Mouse (Mus musculus) embryonic facial prominence, embryonic 10.5 days (tissue): ENCODE measurements around the gene Ly6g6f. TPM values are rescaled to one million over a fixed set of nuclear protein-coding genes. Genes with fewer than 3 reads are reported as not detected.
A peak's percentile ranks its signal among the peaks of the same experiment; 100 is the strongest.
"Not testable (repeated sequence)": the region's sequence is repeated elsewhere in the genome, so short reads cannot be mapped to it uniquely, and the experiment has no call there.

Source experiments
- DNase-seq: peaks from one replicate; pipeline ENCODE4 v3.0.0-alpha.2; 2017; ENCODE audit warnings: low spot score
- H3K27ac ChIP-seq: fragments of 300-500 bp; sonication (generic); replicated peaks from 2 replicates; pipeline ENCODE4 v1.5.1; 2016; ENCODE audit warnings: mild to moderate bottlenecking
- H3K27me3 ChIP-seq: fragments of 300-500 bp; sonication (generic); replicated peaks from 2 replicates; pipeline ENCODE4 v1.6.1; 2016; ENCODE audit warnings: low read depth, mild to moderate bottlenecking; ENCODE audit not compliant: poor library complexity, severe bottlenecking
- H3K36me3 ChIP-seq: fragments of 300-500 bp; sonication (generic); replicated peaks from 2 replicates; pipeline ENCODE4 v1.6.1; 2016; ENCODE audit warnings: mild to moderate bottlenecking, moderate library complexity
- H3K4me1 ChIP-seq: fragments of 300-500 bp; sonication (generic); 2 replicates; pipeline ENCODE4 v1.6.1; 2016
- H3K4me3 ChIP-seq: fragments of 300-500 bp; sonication (generic); 2 replicates; pipeline ENCODE4 v1.5.1; 2016; ENCODE audit warnings: mild to moderate bottlenecking, moderate library complexity
- H3K9me3 ChIP-seq: fragments of 300-500 bp; sonication (generic); 2 replicates; pipeline ENCODE4 v1.6.1; 2016; ENCODE audit warnings: mild to moderate bottlenecking
- WGBS: fragments of 180-500 bp; shearing (Covaris S2); methylation state at CpG from one replicate; pipeline ENCODE4 v1.1.7; 2016; 5-methylcytosine and 5-hydroxymethylcytosine counted together
- polyA plus RNA-seq: library from polyadenylated mRNA; unstranded; fragments of >200 nt; fragmentation: Nextera tagmentation; extraction: Ambion mirVana; gene quantifications from 2 replicates; pipeline ENCODE4 v1.2.1, GENCODE M21; 2016

Gene Ly6g6f
- polyA plus RNA-seq, 1 experiment from 2014 or later, result 0.51 TPM

DNA sequence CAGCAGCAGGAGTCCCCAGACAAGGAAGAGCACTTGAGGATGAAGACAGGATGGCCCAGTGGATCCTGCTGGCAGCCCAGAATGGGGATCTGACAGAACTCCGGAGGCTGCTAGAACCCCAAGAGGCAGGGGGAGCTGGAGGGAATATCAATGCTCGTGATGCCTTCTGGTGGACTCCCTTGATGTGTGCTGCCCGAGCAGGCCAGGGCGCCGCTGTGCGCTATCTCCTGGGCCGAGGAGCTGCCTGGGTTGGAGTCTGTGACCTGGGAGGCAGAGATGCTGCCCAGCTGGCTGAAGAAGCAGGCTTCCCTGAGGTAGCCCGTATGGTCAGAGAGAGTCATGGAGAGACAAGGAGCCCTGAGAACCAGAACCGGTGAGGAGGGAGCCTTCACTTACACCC, 37.9 kb upstream of the Ly6g6f start:
- 94% methylated on average over 9 of the region's 9 CpGs for WGBS
- DNase-seq, H3K4me3 ChIP-seq, H3K27me3 ChIP-seq, H3K27ac ChIP-seq, H3K9me3 ChIP-seq: not testable (repeated sequence)
- Histone ChIP-seq H3K4me1 (peaks cover 49% of the 10 kb centered on the region), H3K36me3 (peaks cover 45% of the 10 kb centered on the region)

DNA sequence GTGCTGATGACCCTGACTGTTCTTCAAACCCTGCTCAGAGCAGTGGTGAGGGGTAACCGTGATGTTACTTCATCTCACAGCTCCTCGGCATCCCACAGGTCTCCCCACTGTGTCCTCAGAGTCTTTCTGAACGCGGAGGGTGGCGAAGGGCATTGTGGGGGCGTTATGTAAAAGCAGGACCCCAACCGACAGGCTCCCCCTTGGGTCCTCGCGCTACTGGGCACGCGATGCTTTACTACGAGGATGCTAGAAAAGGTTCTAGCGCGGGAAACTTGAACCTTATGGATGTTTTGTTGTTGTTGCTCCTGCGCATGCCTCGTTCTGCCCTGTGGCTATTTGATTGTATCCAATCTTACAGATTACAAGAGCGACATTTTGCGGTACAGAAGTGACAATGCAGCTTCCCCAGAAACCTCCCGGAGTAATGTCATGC, 36.5 kb upstream of the Ly6g6f start, which contains the start of gene Csnk2b:
Csnk2b (minus strand) TSS at position 183 of the 433 bp plus-strand sequence.
- Histone ChIP-seq H3K27me3 (no peaks in the 10 kb centered on the region), H3K36me3 (peaks cover 50% of the 10 kb centered on the region), H3K4me3 (peak within 1 kb of the TSS; percentile 98), H3K4me1 (peaks cover 39% of the 10 kb centered on the region), H3K27ac (peak within 1 kb of the TSS; percentile 90), H3K9me3 (no peaks in the 10 kb centered on the region)
- WGBS, result under 1% methylated on average over 19 of the region's 19 CpGs
- peak; percentile 66 for DNase-seq

DNA sequence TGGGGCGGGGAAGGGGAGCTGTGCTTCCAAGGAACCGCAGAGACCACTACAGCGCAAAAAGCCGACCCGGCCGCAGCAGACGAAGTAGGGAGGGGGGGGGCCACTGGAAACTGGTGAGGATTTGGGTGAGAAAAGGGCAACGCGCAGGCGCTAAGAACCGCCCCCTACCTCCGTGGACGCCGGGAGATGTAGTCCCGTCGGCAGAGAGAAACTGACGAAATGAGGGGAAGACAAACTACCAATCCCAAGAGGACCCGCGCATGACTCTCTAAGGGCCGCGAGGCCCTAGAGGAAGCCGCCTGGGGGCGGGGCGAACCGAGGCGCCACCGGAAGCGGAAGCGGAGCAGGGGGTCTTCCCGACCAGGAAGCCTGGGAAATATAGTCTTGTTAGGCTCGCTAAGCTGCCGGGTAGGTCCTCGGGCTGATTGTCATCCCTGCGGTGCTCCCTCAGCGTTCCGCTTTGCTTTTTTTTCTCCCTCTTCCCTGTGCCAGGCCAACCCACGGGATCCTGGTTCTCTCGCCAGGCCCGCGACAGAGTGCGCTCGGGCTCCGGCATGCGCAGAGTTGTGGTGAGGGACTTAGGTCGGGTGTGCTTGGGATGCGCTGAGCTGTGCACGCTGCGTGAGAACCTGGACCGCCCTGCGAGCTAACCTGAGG, 35.9 kb upstream of the Ly6g6f start, which contains the start of gene Gpank1:
Gpank1 (plus strand) TSS at position 313 of the 657 bp plus-strand sequence.
- Histone ChIP-seq H3K36me3 (peaks cover 54% of the 10 kb centered on the region), H3K4me3 (peak within 1 kb of the TSS; percentile 98), H3K9me3 (no peaks in the 10 kb centered on the region), H3K27ac (peak within 1 kb of the TSS; percentile 90), H3K27me3 (no peaks in the 10 kb centered on the region), H3K4me1 (peaks cover 33% of the 10 kb centered on the region)
- under 1% methylated on average over 50 of the region's 50 CpGs for WGBS
- DNase-seq, result peak; percentile 99

DNA sequence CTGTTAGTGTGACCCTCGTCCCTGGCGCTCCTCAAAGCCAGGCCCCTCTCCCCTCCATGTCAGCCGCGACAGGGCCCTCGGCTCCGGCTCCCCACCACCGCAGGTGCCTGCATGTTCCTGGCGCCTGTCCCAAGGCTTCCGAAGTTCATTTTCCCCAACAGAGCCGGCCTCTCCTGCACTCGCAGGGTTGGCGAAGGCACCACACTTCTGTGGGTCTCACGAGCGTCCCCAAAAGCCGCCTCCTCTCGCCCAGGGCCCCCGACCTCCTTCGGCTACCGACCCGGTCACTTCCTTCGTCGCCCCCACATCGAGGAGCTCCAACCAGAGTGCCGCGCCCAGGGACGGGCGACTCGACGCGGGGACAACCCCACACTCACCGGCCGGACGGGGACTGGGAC, 35.3 kb upstream of the Ly6g6f start:
- H3K4me1 ChIP-seq, result peaks cover 28% of the 10 kb centered on the region
- no peaks in the 10 kb centered on the region for H3K27me3 ChIP-seq
- WGBS, result under 1% methylated on average over 33 of the region's 33 CpGs
- peak overlapping the region; percentile 90 for H3K27ac ChIP-seq
- H3K9me3 ChIP-seq, result no peaks in the 10 kb centered on the region
- no peak for DNase-seq
- peaks cover 60% of the 10 kb centered on the region for H3K36me3 ChIP-seq
- peak overlapping the region; percentile 98 for H3K4me3 ChIP-seq

DNA sequence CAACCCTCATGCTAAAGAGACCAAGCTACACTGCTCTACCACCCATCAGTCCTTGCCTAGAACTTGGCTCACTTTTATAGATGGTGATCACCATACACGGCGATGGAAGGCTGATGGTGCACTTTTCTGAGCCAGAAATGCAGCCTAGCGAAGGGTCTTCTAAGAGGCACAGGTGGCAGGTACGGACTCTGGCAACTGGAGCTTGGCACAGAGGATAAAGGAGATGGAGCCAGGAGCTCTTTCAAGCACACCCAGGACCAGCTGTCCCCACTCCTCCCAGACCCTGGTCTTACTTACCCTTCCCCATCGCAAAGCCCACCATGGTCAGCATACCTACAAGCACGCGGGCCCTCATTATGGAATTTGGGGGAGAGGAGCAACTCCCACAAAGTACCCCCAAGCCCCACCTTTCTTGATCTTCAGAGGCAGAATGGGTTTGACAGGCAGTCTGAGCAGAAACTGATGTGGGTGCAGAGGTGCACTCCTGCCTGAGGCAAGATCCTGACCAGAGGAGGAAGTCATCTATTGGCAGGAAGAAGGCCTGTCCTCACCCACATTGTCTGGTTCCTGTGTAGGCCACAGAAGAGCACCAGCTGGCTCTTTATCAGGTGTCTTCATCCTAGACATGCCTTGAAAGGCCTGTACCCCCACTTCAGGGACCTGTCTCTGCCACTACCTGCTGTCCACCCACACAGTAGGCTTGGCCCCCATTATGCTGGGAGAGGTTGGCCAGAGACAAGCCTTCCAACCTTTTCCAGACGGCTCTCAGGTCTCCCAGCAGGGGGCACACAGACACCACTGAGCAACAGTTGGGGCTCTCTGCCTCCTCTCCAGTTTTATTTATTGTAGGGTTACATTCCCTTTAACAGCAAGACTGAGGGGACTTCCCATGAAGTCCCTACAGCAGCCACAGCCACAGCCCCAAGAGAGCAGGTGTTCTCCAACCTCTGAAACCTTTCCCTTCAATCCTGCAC, 29.9 kb upstream of the Ly6g6f start, which contains the start of gene Ly6g5b:
Ly6g5b (minus strand) TSS at position 383 of the 974 bp plus-strand sequence.
- peak; percentile 23 for DNase-seq
- no peaks in the 10 kb centered on the region for H3K9me3 ChIP-seq
- peak within 1 kb of the TSS; percentile 11; the same call in 1 of the 2 replicates for H3K4me3 ChIP-seq
- H3K4me1 ChIP-seq, result peaks cover 6% of the 10 kb centered on the region
- 86% methylated on average over 8 of the region's 8 CpGs for WGBS
- no peaks in the 10 kb centered on the region for H3K27me3 ChIP-seq
- H3K27ac ChIP-seq, result no peak within 1 kb of the TSS
- H3K36me3 ChIP-seq, result peaks cover 59% of the 10 kb centered on the region

DNA sequence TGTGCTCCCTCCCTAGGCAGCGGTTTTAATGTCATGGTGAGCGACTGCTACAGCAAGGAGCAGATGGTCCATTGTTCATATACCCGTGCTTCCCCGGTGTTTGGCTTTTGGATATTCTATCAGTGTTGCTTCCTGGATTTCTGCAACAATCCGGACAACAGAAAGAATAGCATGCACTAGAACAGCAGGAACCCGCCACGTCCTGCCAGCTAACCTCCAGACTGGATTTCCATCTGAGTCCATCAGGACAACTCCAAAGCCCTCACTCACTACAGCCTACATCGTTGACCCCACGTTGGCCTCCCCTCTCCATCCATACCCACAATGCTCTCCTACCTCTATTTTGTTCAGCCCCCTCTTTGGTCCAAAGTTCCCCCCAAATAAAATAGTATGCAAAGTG, 26.4 kb upstream of the Ly6g6f start:
- peak overlapping the region; percentile 11; the same call in 1 of the 2 replicates for H3K4me3 ChIP-seq
- no peaks in the 10 kb centered on the region for H3K9me3 ChIP-seq
- H3K36me3 ChIP-seq, result peaks cover 29% of the 10 kb centered on the region
- no peaks in the 10 kb centered on the region for H3K4me1 ChIP-seq
- no peak for DNase-seq
- no peak overlapping the region for H3K27ac ChIP-seq
- no peaks in the 10 kb centered on the region for H3K27me3 ChIP-seq
- WGBS, result 81% methylated on average over 9 of the region's 9 CpGs

DNA sequence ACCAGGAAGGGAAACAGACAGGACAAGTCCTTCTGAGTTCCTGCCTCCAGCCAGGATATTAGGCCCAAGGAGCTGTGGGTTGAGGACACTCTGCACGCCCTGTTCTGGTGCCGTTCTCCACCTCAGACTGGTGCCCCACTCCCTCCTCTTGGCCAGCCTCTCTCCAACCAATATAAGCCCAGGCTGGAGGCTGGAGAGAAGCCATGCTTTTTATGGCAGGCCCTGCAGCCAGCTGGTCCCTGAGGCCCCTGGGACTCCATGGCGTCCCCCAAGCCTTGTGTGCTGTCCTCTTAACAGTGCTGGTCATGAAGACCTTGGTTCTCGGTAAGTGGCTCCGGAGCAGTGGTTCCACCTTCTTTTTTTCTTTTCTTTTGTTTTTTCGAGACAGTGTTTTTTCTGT, 22.7 kb upstream of the Ly6g6f start, which contains the start of gene Ly6g5c:
Ly6g5c (plus strand) TSS at position 183 of the 400 bp plus-strand sequence.
- H3K36me3 ChIP-seq, result peaks cover 12% of the 10 kb centered on the region
- H3K27ac ChIP-seq, result no peak within 1 kb of the TSS
- H3K9me3 ChIP-seq, result no peaks in the 10 kb centered on the region
- no peak within 1 kb of the TSS for H3K4me3 ChIP-seq
- no peak for DNase-seq
- no peaks in the 10 kb centered on the region for H3K27me3 ChIP-seq
- WGBS, result 85% methylated on average over 6 of the region's 6 CpGs
- H3K4me1 ChIP-seq, result peaks cover 13% of the 10 kb centered on the region

DNA sequence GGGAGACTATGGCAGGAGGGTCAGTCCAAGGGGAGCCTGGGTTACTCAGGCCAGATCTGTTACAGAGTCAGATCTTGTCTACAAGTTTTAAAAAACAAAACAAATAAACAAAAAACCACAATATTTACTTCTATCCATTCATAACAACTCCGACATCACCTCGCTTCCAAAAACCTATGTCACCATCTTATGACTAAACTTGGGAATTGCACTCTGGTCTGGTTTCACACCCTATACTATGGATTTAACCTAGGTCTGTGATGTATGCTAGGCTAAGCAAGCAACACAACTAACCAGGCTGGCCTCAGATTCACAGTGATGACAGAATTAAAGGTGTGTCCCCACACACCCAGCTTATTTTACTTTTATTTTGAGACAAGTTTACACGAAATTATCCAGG, 21.1 kb upstream of the Ly6g6f start:
- peak overlapping the region; percentile 74 for H3K27ac ChIP-seq

DNA sequence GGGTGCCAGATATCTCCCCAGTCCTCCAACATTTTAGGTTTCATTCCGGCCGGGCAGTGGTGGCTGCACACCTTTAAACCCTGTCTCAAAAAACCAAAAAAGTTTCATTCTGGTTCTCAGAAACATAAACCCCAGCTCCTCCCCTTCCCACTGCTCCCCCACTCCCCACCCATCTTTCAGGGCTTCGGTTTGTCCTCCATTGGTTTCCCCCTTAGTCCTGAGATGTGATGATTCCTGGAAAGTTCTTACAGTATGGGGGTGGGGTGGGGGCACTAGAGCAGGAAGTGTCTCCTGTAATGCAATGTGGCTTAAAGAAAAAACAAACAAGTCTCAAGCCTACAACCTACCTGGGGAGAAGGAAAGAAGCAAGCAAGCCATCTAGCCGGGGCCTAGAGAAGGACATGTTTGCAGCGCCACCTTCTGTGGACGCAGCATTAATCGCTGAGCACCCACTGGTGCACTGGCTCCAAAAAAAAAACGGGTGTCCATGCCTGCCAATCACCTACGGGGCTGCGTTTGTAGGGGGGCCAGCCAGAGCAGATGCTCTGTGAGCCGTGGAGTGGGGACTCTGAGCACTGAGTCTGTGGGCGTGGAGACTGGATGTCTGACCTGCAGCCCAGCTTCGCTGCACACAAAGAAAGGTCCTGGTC, 20.5 kb upstream of the Ly6g6f start:
- no peaks in the 10 kb centered on the region for H3K9me3 ChIP-seq
- H3K27me3 ChIP-seq, result no peaks in the 10 kb centered on the region
- 26% methylated on average over 13 of the region's 13 CpGs for WGBS
- H3K27ac ChIP-seq, result peak overlapping the region; percentile 74
- H3K4me1 ChIP-seq, result peaks cover 13% of the 10 kb centered on the region
- peaks cover 35% of the 10 kb centered on the region for H3K36me3 ChIP-seq
- peak overlapping the region; percentile 43 for H3K4me3 ChIP-seq
- DNase-seq, result peak; percentile 49

More for the DNA sequence above, 21.1 kb upstream of the Ly6g6f start:
- no peaks in the 10 kb centered on the region for H3K9me3 ChIP-seq
- no peak for DNase-seq
- H3K4me1 ChIP-seq, result peaks cover 13% of the 10 kb centered on the region
- H3K27me3 ChIP-seq, result no peaks in the 10 kb centered on the region
- 70% methylated on average over 3 of the region's 3 CpGs for WGBS
- H3K4me3 ChIP-seq, result no peak overlapping the region; the same call in 1 of the 2 replicates
- peaks cover 28% of the 10 kb centered on the region for H3K36me3 ChIP-seq

DNA sequence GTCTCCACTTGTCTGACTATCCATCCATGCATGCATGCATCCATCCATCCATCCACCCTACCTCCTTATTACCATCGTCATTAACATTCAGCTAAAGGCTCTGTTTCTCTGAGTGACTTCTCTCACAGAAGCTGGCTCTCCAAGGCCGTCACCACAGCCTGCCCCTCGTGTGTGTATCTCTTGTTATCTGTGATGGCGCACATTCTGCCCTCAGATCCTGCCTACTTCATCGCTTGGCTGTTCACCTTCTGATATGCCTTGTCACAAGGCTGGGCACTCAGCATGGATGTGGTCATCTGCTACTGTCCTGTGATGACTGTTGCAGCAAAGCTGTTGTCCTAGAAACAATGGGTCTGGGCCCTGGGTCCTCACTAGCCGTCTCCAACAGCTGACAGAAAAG, 19.3 kb upstream of the Ly6g6f start:
- Histone ChIP-seq H3K36me3 (peaks cover 46% of the 10 kb centered on the region), H3K4me1 (peaks cover 13% of the 10 kb centered on the region), H3K9me3 (no peaks in the 10 kb centered on the region), H3K27ac (no peak overlapping the region), H3K27me3 (no peaks in the 10 kb centered on the region), H3K4me3 (no peak overlapping the region)
- DNase-seq, result no peak
- WGBS, result 87% methylated on average over 6 of the region's 6 CpGs

DNA sequence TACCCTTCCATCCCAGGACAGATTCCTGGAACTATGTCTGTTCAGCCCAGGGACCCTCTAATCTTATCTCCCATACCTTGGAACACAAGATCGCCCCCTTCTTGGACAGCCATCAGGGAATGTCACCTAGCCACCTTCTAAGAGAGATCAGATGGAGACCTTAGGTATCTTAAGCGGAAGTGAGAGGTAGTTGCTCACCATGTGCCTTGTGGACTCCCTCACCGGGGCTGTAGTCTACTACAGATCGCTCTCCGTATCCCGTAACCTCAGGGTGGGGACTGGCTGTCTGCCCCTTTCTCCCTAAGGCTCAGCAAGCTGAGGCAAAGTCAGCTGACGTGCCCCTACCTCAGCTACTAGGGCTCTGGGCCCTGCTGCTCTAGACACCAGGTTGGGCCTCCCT, 18.7 kb upstream of the Ly6g6f start:
- H3K36me3 ChIP-seq, result peaks cover 52% of the 10 kb centered on the region
- no peak overlapping the region; the same call in 1 of the 2 replicates for H3K4me3 ChIP-seq
- no peaks in the 10 kb centered on the region for H3K9me3 ChIP-seq
- WGBS, result 91% methylated on average over 7 of the region's 7 CpGs
- no peak overlapping the region for H3K27ac ChIP-seq
- H3K27me3 ChIP-seq, result no peaks in the 10 kb centered on the region
- H3K4me1 ChIP-seq, result peaks cover 13% of the 10 kb centered on the region
- no peak for DNase-seq

DNA sequence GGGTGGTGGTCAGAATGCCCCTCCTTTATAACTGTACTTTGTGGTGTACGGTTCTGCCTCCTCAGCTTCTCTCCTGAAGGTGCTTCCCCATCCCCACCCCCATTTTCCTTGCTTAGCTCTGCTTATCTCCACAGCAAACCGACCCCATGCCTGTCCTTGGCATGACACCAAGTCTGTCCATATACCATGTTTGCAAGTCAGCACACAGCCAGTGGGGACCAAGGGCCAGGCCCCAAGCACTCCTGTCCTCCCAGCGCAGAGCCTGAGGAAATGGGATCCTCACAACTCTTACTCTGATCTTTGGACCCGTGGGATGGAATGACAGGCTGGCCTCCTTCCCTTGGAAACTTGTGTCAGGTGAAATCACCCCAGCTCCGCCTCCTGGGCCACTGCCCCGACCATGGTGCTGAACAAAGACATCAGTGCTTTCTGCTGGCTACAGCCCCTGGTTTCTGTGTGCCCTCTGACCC, 17.8 kb upstream of the Ly6g6f start:
- Histone ChIP-seq H3K4me1 (peaks cover 13% of the 10 kb centered on the region), H3K27me3 (no peaks in the 10 kb centered on the region), H3K36me3 (peaks cover 61% of the 10 kb centered on the region), H3K9me3 (no peaks in the 10 kb centered on the region), H3K27ac (no peak overlapping the region), H3K4me3 (no peak overlapping the region; the same call in 1 of the 2 replicates)
- 74% methylated on average over 6 of the region's 6 CpGs for WGBS
- DNase-seq, result no peak
